Mouse (Mus musculus) B cell, adult 2 months (primary cell): Measurements from ENCODE around the gene Rbms3.

Experiments used
- DNase-seq, 2 experiments: peaks; one replicate each; pipeline ENCODE4 v3.0.0; 2022

Rbms3 gene

GRCm38 (mm10) chr9:117029953-117030352 is 599.8 kb downstream of the Rbms3 start:
- DNase-seq: no peak

GRCm38 (mm10) chr9:117028586-117028985 is 601.1 kb downstream of the Rbms3 start:
- DNase-seq: no peak

GRCm38 (mm10) chr9:117022086-117022485 is 607.6 kb downstream of the Rbms3 start:
- DNase-seq: no peak

- DNase-seq: no peak
Observed at GRCm38 (mm10) chr9:117021506-117021905, 608.2 kb downstream of the Rbms3 start.

- DNase-seq: no peak
Observed at GRCm38 (mm10) chr9:117020216-117020615, 609.5 kb downstream of the Rbms3 start.

- no peak for DNase-seq
Observed at GRCm38 (mm10) chr9:117018741-117019163, 611.0 kb downstream of the Rbms3 start.

- no peak for DNase-seq
Observed at GRCm38 (mm10) chr9:117018301-117018700, 611.4 kb downstream of the Rbms3 start.

- DNase-seq: no peak
Observed at GRCm38 (mm10) chr9:117016605-117017319, 613.0 kb downstream of the Rbms3 start.

GRCm38 (mm10) chr9:117013386-117013785 is 616.3 kb downstream of the Rbms3 start:
- DNase-seq: no peak

GRCm38 (mm10) chr9:117010801-117011200 is 618.9 kb downstream of the Rbms3 start:
- no peak for DNase-seq

GRCm38 (mm10) chr9:117008194-117008593 is 621.5 kb downstream of the Rbms3 start:
- DNase-seq: no peak

GRCm38 (mm10) chr9:117002083-117002482 is 627.6 kb downstream of the Rbms3 start:
- no peak for DNase-seq

GRCm38 (mm10) chr9:116999186-116999585 is 630.5 kb downstream of the Rbms3 start:
- DNase-seq: no peak

- no peak for DNase-seq
Observed at GRCm38 (mm10) chr9:116990321-116990720, 639.4 kb downstream of the Rbms3 start.

- DNase-seq: no peak
Observed at GRCm38 (mm10) chr9:116980801-116981200, 648.9 kb downstream of the Rbms3 start.

GRCm38 (mm10) chr9:116977428-116977827 is 652.3 kb downstream of the Rbms3 start:
- no peak for DNase-seq

- no peak for DNase-seq
Observed at GRCm38 (mm10) chr9:116976575-116977408, 652.9 kb downstream of the Rbms3 start.

- no peak for DNase-seq
Observed at GRCm38 (mm10) chr9:116975269-116975668, 654.4 kb downstream of the Rbms3 start.

GRCm38 (mm10) chr9:116974134-116974533 is 655.6 kb downstream of the Rbms3 start:
- no peak for DNase-seq

- DNase-seq: no peak
Observed at GRCm38 (mm10) chr9:116973594-116973993, 656.1 kb downstream of the Rbms3 start.

- no peak for DNase-seq
Observed at GRCm38 (mm10) chr9:116967317-116967716, 662.4 kb downstream of the Rbms3 start.

GRCm38 (mm10) chr9:116965691-116966090 is 664.0 kb downstream of the Rbms3 start:
- DNase-seq: no peak

GRCm38 (mm10) chr9:116956156-116956555 is 673.6 kb downstream of the Rbms3 start:
- DNase-seq: no peak

GRCm38 (mm10) chr9:116948211-116948610 is 681.5 kb downstream of the Rbms3 start:
- DNase-seq: no peak
